Mouse (Mus musculus) embryo, embryonic 10 days (tissue): ENCODE results near the gene Tnni3k.
A peak's percentile ranks its signal among the peaks of the same experiment; 100 is the strongest.

Source experiments
- DNase-seq: peaks from one replicate; pipeline ENCODE4 v3.0.0-alpha.2; 2015; ENCODE audit warnings: low spot score

The Tnni3k gene

GRCm38 (mm10) chr3:154949551-154949950 is 105.7 kb downstream of the Tnni3k start:
- DNase-seq, result no peak

- DNase-seq, result no peak
Measured at GRCm38 (mm10) chr3:154945688-154946161, 109.5 kb downstream of the Tnni3k start.

- DNase-seq, result no peak
Measured at GRCm38 (mm10) chr3:154927757-154928156, 127.5 kb downstream of the Tnni3k start.

DNA sequence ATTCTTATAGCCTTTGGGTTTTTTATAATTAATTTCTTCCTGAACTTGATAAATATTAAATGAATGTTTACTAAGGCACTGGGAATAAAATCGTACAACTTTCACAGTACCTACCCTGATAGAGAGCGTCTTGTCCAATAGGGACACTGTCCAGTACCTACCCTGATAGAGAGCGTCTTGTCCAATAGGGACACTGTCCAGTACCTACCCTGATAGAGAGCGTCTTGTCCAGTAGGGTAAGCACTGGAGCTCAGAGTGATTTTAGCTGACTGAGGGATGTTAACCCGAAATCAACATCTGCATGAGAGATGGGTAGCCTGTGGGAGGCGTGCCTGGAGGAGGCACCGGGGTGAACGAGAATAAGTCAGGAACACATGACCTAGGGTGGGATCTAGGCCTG is 130.3 kb downstream of the Tnni3k start:
- DNase-seq, result no peak

GRCm38 (mm10) chr3:154915566-154915965 is 139.6 kb downstream of the Tnni3k start:
- DNase-seq, result no peak

DNA sequence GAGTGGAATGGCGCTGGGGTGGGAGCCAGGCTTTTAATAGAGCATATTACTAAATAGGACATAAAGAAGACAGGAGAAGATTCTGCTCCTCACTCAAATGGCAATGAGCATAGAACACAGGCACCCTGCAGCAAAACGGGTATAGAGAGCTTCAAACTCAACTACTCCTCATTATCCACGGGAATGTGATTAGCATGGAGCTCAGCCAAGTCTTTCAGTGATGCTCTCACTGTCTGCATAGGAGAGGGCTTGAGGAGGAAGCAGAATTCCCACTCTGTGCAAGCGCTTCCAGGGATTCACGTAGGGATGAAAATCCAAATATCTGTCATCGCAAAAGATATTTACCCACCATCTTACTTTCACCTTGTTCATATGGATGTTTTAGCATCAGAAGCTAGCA is 141.6 kb downstream of the Tnni3k start:
- no peak for DNase-seq

DNA sequence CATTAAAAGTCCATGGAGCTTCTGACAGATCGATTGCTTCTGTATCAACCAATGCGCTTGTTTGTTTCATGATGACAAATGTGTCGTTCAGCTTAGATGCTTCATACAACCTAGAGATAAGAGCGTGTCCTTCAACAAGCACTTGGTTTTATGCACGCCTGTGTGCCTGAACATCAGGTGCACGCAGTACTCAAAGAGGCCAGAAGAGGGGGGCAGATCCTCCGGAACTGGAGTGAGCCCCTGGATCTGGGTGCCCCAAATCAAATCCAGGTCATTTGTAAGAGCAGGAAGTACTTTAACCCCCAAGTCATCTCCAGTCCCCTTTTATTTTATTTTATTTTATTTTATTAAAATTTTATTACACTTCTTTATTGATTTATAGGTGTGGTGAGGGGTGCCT is 158.5 kb downstream of the Tnni3k start:
- no peak for DNase-seq

DNA sequence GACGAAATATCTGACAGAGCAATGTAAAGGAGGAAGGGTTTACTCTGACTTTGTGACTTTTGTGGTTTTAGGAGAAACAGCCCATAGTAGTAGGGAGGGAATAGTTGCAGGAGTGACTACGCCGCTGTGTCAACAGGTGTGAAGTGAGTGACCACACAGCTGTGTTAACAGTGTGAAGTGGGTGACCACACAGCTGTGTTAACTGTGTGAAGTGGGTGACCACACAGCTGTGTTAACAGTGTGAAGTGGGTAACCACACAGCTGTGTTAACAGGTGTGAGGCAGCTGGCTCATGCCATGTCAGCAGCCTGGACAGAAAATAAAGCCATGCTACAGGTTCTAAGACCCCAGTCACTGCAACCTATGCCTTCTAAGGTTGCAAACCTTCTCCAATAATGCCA is 162.0 kb downstream of the Tnni3k start:
- DNase-seq, result no peak

- peak; percentile 20 for DNase-seq
Measured at GRCm38 (mm10) chr3:154885452-154885851, 169.8 kb downstream of the Tnni3k start.

DNA sequence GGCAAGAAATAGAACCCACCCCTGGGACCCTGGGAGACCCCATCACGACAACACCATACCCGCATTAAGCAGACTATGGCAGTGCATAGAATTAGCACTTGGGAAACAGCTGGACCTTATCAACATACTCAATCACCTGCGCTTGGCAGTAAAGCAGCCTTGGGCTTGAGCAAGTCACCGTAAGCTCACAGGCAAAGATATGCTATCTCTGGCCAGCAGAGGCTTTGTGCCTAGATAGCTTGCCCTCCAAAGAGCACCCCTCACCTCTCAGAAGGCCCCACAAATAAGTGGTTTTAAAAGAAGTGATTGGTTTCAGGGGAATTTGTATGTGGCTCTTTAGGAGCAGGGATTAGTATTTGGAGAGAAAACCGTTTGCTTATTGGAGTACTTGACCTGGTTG is 170.2 kb downstream of the Tnni3k start:
- peak; percentile 18 for DNase-seq

DNA sequence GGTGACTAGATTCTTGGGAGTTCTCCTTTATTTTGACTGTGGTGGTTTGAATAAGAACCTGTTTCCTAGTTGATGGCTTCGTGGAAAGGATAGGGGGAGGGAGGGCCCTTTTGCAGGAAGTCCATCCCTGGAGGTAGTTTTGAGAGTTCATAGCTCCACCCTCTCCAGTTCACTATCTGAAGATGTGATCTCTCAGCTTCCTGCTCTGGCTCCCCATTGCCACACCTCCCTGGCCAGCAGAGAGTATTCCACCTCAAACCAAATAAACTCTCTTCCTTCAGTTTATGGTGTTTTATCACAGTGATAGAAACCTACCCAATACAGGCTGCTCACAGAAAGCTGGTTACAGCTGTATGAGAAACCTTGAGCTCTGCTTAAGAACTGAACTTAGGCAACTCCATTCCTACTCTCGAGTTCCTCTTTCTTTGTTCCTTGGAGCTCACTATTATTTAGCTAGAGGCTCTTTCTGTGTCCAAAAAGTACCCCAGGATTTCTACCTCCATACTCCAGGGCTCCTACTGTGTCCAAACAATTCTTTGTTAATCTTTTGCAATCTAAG is 173.7 kb downstream of the Tnni3k start:
- DNase-seq, result no peak

- no peak for DNase-seq
Measured at GRCm38 (mm10) chr3:154880536-154880939, 174.7 kb downstream of the Tnni3k start.

DNA sequence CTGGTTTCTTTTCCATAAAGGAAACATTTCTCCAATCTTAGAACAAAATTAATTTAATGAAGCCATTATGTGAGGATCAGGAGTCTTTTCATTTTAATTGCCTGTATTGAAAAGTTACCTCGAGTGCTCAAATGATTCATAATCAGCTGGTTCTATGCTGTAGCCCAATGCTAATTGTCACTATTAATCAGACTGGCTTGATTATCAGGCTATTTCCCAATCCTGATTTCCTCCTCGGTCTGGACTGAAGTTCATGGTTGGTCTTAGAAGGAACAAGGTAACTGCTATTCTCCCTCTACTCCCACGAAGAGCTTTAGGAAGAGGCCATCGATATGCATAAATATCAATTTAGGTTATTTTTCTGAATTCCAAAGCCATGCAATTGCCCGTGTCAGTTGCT is 175.1 kb downstream of the Tnni3k start:
- no peak for DNase-seq

- DNase-seq, result no peak
Measured at GRCm38 (mm10) chr3:154879515-154879914, 175.7 kb downstream of the Tnni3k start.

GRCm38 (mm10) chr3:154879080-154879479 is 176.1 kb downstream of the Tnni3k start:
- no peak for DNase-seq

DNA sequence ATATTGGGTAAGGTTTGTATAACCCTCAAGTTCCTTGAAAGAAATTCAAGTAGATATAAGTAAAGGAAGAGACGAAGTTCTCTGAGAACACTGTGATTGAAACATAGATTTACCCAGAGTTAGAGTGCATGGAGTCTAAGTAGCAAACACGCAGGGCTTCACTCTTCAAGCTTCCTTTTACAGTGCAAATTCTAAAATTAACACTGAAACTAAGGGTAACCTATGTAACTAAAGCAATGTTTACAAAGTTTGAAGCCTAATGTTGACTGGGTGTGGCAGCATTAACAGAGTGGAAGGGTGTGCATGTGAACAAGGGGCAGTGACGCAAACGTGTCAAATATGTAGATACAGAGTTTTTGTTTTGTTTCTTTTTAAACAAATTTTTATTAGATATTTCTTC is 186.4 kb downstream of the Tnni3k start:
- no peak for DNase-seq

GRCm38 (mm10) chr3:154861921-154862320 is 193.3 kb downstream of the Tnni3k start:
- no peak for DNase-seq

- DNase-seq, result no peak
Measured at GRCm38 (mm10) chr3:154859721-154860120, 195.5 kb downstream of the Tnni3k start.

- no peak for DNase-seq
Measured at GRCm38 (mm10) chr3:154853257-154853656, 201.9 kb downstream of the Tnni3k start.

DNA sequence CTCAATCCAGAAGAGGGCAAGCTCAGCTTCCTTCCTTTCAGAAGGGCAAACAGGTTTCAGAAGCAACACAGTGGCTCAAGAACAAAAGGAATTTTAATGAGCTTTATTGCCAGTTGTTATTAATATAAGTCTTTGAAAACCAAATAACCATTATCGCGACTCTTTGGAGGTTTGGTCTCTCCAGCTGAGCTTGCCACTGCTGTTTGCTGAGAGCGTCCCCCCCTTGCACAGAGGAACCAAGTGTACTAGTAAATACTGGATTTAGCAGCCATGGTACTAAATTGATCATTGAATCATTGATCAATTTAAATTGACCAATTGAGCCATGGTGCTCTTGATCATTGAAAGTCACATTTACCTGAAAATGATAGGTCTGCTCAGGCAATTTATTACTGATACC is 202.9 kb downstream of the Tnni3k start:
- DNase-seq, result no peak

GRCm38 (mm10) chr3:154842247-154842646 is 213.0 kb downstream of the Tnni3k start:
- no peak for DNase-seq

- no peak for DNase-seq
Measured at GRCm38 (mm10) chr3:154841076-154841475, 214.1 kb downstream of the Tnni3k start.

- DNase-seq, result no peak
Measured at GRCm38 (mm10) chr3:154837861-154838260, 217.3 kb downstream of the Tnni3k start.

- no peak for DNase-seq
Measured at GRCm38 (mm10) chr3:154836137-154836536, 219.1 kb downstream of the Tnni3k start.

- DNase-seq, result no peak
Measured at GRCm38 (mm10) chr3:154834373-154834772, 220.8 kb downstream of the Tnni3k start.
